Mouse (Mus musculus) right cerebral cortex, postnatal 25 days (tissue): Measurements from ENCODE around the gene Lig3.

Source experiments
- DNase-seq: peaks from one replicate; pipeline ENCODE4 v3.0.0; 2022

Gene Lig3

GRCm38 (mm10) chr11:82780983-82781903 lies at the start of gene Lig3:
Gene Lig3 (plus strand): TSS chr11:82781108.
- peak; percentile 92 for DNase-seq

GRCm38 (mm10) chr11:82734227-82734626 lies 46.7 kb upstream of the Lig3 start:
- DNase-seq: no peak

GRCm38 (mm10) chr11:82739006-82739405 lies 41.9 kb upstream of the Lig3 start:
- DNase-seq: no peak

- no peak for DNase-seq
These were observed 34.8 kb upstream of the Lig3 start for GRCm38 (mm10) chr11:82746138-82746537.

- no peak for DNase-seq
These were observed 34.0 kb upstream of the Lig3 start for GRCm38 (mm10) chr11:82746857-82747366.

GRCm38 (mm10) chr11:82752349-82753115 lies 28.4 kb upstream of the Lig3 start:
- no peak for DNase-seq

- no peak for DNase-seq
These were observed 25.0 kb upstream of the Lig3 start for GRCm38 (mm10) chr11:82755919-82756318.

GRCm38 (mm10) chr11:82762286-82762829 lies 18.6 kb upstream of the Lig3 start:
- no peak for DNase-seq

GRCm38 (mm10) chr11:82763261-82763660 lies 17.6 kb upstream of the Lig3 start:
- no peak for DNase-seq

GRCm38 (mm10) chr11:82763742-82764437 lies 17.0 kb upstream of the Lig3 start, which contains the start of the genes Cct6b and Zfp830:
Gene Cct6b (minus strand): TSS chr11:82764321.
Gene Zfp830 (plus strand): TSS chr11:82764345.
- peak; percentile 92 for DNase-seq

GRCm38 (mm10) chr11:82764438-82764924 lies 16.4 kb upstream of the Lig3 start:
- DNase-seq: no peak

- no peak for DNase-seq
These were observed 774 bp upstream of the Lig3 start for GRCm38 (mm10) chr11:82780134-82780533.

- DNase-seq: no peak
These were observed 1.3 kb downstream of the Lig3 start for GRCm38 (mm10) chr11:82782197-82782596.

- no peak for DNase-seq
These were observed 2.5 kb downstream of the Lig3 start for GRCm38 (mm10) chr11:82783453-82783852.

- no peak for DNase-seq
These were observed 25.7 kb downstream of the Lig3 start for GRCm38 (mm10) chr11:82806656-82807055.

GRCm38 (mm10) chr11:82807370-82807769 lies 26.5 kb downstream of the Lig3 start:
- no peak for DNase-seq

- DNase-seq: no peak
These were observed 27.6 kb downstream of the Lig3 start for GRCm38 (mm10) chr11:82808485-82808884.

- DNase-seq: no peak
These were observed 38.4 kb downstream of the Lig3 start for GRCm38 (mm10) chr11:82819350-82819749.

- DNase-seq: no peak
These were observed 40.0 kb downstream of the Lig3 start for GRCm38 (mm10) chr11:82820788-82821456.

GRCm38 (mm10) chr11:82826818-82827217 lies 45.9 kb downstream of the Lig3 start:
- no peak for DNase-seq

- DNase-seq: no peak
These were observed 50.3 kb downstream of the Lig3 start for GRCm38 (mm10) chr11:82831008-82831893.
